Mouse (Mus musculus) kidney, embryonic 14.5 days (tissue): ENCODE measurements around the gene Icam4. TPM values are rescaled to one million over a fixed set of nuclear protein-coding genes. Genes with fewer than 3 reads are reported as not detected.
"Not testable (repeated sequence)": the region's sequence is repeated elsewhere in the genome, so short reads cannot be mapped to it uniquely, and the experiment has no call there.

Source experiments
- ATAC-seq: fragments of 200-750 bp; cut with Nextera tagmentation; 2 replicates; pipeline ENCODE4 v1.8.0; 2017; ENCODE audit warnings: moderate number of reproducible peaks, mild to moderate bottlenecking, moderate TSS enrichment, moderate library complexity; ENCODE audit not compliant: low FRiP score, low TSS enrichment
- H3K27ac ChIP-seq: fragments of 300-500 bp; sonication (generic); 2 replicates; pipeline ENCODE4 v1.5.1; 2014; ENCODE audit warnings: low read depth, mild to moderate bottlenecking, low read length, moderate library complexity, mixed read lengths
- H3K27me3 ChIP-seq: fragments of 300-500 bp; sonication (generic); 2 replicates; pipeline ENCODE4 v1.6.1; 2014; ENCODE audit warnings: mild to moderate bottlenecking, low read length; ENCODE audit not compliant: control insufficient read depth, insufficient read depth
- H3K36me3 ChIP-seq: fragments of 300-500 bp; sonication (generic); 2 replicates; pipeline ENCODE4 v1.6.1; 2014; ENCODE audit warnings: low read length, mixed read lengths; ENCODE audit not compliant: control insufficient read depth, insufficient read depth
- H3K4me1 ChIP-seq: fragments of 300-500 bp; sonication (generic); 2 replicates; pipeline ENCODE4 v1.6.1; 2014; ENCODE audit warnings: low read length, mixed read lengths; ENCODE audit not compliant: control insufficient read depth, insufficient read depth
- H3K4me2 ChIP-seq: fragments of 300-500 bp; sonication (generic); replicated peaks from 2 replicates; pipeline ENCODE4 v1.6.1; 2014; ENCODE audit warnings: low read depth, mild to moderate bottlenecking, low read length
- H3K4me3 ChIP-seq: fragments of 300-500 bp; sonication (generic); 2 replicates; pipeline ENCODE4 v1.5.1; 2014; ENCODE audit warnings: mild to moderate bottlenecking, low read length
- H3K9ac ChIP-seq: fragments of 300-500 bp; sonication (generic); 2 replicates; pipeline ENCODE4 v1.6.1; 2014; ENCODE audit warnings: low read depth, mild to moderate bottlenecking, low read length, moderate library complexity
- H3K9me3 ChIP-seq: fragments of 300-500 bp; sonication (generic); 2 replicates; pipeline ENCODE4 v1.6.1; 2016; ENCODE audit warnings: low read length; ENCODE audit not compliant: control insufficient read depth
- WGBS: fragments of 180-500 bp; shearing (Covaris S2); extraction: QIAGEN DNeasy Blood & Tissue Kit; methylation state at CpG from one replicate; pipeline ENCODE4 v1.1.7; 2014; 5-methylcytosine and 5-hydroxymethylcytosine counted together
- polyA plus RNA-seq: library from polyadenylated mRNA; unstranded; fragments of >200 nt; fragmentation: Nextera tagmentation; extraction: Ambion mirVana; gene quantifications from 2 replicates; pipeline ENCODE4 v1.2.1, GENCODE M21; 2014

Gene Icam4
- polyA plus RNA-seq, 1 experiment from 2014 or later: 0.45 TPM

DNA sequence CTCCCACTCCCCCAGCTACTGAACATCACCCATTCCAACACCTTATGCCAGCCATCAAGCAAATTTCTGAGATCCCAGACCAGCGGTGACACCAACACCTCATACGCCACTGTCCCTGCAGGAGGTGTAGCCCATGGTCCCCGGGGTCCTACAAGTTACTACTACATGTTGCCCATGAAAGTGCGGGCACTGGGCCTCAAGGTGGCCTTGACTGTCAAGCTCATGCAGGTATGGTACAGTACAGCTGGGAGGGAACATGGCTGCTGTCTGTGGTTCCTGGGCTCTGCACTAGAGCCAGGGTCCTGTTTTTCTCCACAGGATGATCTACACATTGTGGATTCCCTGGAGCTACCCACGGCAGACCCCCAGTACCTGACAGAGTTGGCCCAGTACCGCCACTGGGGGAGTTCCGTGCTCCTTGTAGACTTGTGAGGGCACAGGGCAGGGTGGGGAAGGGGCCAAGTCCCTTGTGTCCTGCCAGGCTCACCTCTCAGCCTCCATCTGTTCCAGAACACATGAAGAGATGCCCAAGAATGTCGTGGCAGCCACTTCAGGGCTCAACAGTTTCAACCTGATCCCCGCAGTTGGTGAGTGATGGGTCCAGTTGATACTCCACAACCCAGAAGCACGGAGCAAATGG, 21.7 kb upstream of the Icam4 start:
- Histone ChIP-seq H3K9me3 (no peaks in the 10 kb centered on the region), H3K9ac (no peak overlapping the region), H3K27me3 (no peaks in the 10 kb centered on the region), H3K4me2 (no peak overlapping the region), H3K36me3 (peaks cover 37% of the 10 kb centered on the region), H3K4me1 (no peaks in the 10 kb centered on the region), H3K4me3 (no peak overlapping the region), H3K27ac (no peak overlapping the region)
- ATAC-seq: no peak
- WGBS: 92% methylated on average over 10 of the region's 10 CpGs

DNA sequence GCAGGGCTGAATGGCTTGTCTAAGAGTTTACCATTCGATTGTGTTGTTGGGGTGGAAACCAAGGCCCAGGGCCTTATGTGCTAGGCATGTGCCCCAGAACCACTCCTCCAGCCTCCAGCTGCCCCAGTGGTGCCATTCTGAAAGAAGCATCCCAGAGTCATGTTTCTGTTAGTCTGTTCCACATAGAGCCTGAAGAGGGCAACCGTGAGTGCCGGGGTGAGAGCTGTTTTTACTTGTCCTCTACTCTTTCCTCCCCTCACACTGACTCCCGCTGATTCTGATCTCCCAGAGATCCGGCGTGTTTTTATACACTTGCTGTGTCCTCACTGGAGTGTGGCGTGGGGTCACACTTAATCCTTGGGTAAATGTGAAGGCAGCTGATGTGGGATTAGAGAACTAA, 21.2 kb upstream of the Icam4 start:
- 81% methylated on average over 7 of the region's 7 CpGs for WGBS
- no peak overlapping the region for H3K4me2 ChIP-seq

DNA sequence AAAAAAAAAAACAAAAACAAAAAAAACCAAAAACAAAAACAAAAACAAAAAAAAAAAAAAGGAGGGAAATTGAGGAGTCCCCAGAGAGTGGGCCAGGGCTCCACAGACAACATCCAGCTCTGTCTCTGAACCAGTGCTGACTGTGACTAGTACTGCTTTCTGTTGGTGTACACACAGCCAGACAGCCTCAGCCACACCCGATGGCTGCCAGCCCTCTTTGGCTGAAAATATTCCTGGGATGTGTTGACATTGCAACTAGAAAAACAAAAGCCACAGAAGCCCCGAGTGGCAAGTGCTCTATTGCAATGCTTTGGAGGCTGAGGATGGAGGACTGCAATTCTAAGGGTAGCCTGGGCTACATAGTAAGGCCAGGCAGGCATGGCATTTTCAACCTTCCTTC, 18.8 kb upstream of the Icam4 start:
- ATAC-seq: no peak
- no peak overlapping the region for H3K4me2 ChIP-seq
- H3K27me3 ChIP-seq: no peaks in the 10 kb centered on the region
- H3K9me3 ChIP-seq: no peaks in the 10 kb centered on the region
- H3K4me3 ChIP-seq: no peak overlapping the region
- WGBS: 58% methylated on average over 2 of the region's 2 CpGs
- peaks cover 5% of the 10 kb centered on the region; the same call in 1 of the 2 replicates for H3K4me1 ChIP-seq
- H3K27ac ChIP-seq: no peak overlapping the region
- H3K36me3 ChIP-seq: peaks cover 29% of the 10 kb centered on the region
- H3K9ac ChIP-seq: no peak overlapping the region

More for the DNA sequence above, 21.2 kb upstream of the Icam4 start:
- no peak for ATAC-seq
- Histone ChIP-seq H3K36me3 (peaks cover 37% of the 10 kb centered on the region), H3K27ac (no peak overlapping the region), H3K9me3 (no peaks in the 10 kb centered on the region), H3K4me1 (no peaks in the 10 kb centered on the region), H3K27me3 (no peaks in the 10 kb centered on the region), H3K9ac (no peak overlapping the region), H3K4me3 (no peak overlapping the region)

- not testable (repeated sequence) for H3K9me3 ChIP-seq, H3K4me3 ChIP-seq, H3K9ac ChIP-seq, H3K4me2 ChIP-seq, H3K27me3 ChIP-seq, H3K27ac ChIP-seq, ATAC-seq
- Histone ChIP-seq H3K36me3 (peaks cover 27% of the 10 kb centered on the region), H3K4me1 (peaks cover 12% of the 10 kb centered on the region; the same call in 1 of the 2 replicates)
- WGBS: 79% methylated on average over 9 of the region's 9 CpGs
Observed at GRCm38 (mm10) chr9:21010939-21011541, 18.1 kb upstream of the Icam4 start.

DNA sequence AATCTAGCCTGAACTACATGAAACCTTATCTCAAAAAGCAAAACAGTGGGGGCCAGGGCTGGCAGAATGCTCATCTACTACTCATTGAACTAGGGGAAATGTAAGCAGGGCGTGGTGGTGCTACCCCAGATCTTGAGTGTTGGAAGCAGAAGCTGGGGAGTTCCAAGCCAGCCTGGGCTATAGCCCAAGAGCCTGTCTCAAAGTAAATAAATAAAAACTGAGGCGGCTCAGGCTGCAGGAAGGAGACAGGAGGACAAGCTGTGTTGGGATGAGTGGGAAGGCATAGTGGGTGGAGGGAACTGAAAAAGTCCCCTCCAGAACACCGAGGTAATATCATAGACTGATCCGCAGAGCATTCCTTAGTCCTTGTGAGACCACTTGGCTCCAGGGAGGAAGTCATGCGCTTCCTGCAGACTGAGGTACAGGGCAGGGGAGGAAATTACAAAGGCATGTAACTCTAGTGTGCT, 17.3 kb upstream of the Icam4 start:
- Histone ChIP-seq H3K4me1 (peaks cover 14% of the 10 kb centered on the region; the same call in 1 of the 2 replicates), H3K4me3 (no peak overlapping the region), H3K9me3 (no peaks in the 10 kb centered on the region), H3K36me3 (peaks cover 20% of the 10 kb centered on the region), H3K4me2 (no peak overlapping the region), H3K27ac (peak overlapping the region; percentile 2; the same call in 1 of the 2 replicates), H3K9ac (no peak overlapping the region), H3K27me3 (peaks cover 14% of the 10 kb centered on the region)
- 53% methylated on average over 5 of the region's 5 CpGs for WGBS
- no peak for ATAC-seq

- H3K27ac ChIP-seq: peak overlapping the region; percentile 2; the same call in 1 of the 2 replicates
- peaks cover 19% of the 10 kb centered on the region for H3K27me3 ChIP-seq
- H3K4me1 ChIP-seq: peaks cover 14% of the 10 kb centered on the region; the same call in 1 of the 2 replicates
- no peaks in the 10 kb centered on the region for H3K9me3 ChIP-seq
- no peak for ATAC-seq
- no peak overlapping the region for H3K9ac ChIP-seq
- WGBS: 33% methylated on average over 1 of the region's 1 CpGs
- no peak overlapping the region for H3K4me2 ChIP-seq
- peaks cover 17% of the 10 kb centered on the region for H3K36me3 ChIP-seq
- H3K4me3 ChIP-seq: no peak overlapping the region
Observed at GRCm38 (mm10) chr9:21012368-21012767, 16.8 kb upstream of the Icam4 start.

GRCm38 (mm10) chr9:21014691-21015570, 14.2 kb upstream of the Icam4 start:
- ATAC-seq: peak; percentile 56
- Histone ChIP-seq H3K27ac (peak overlapping the region; percentile 1; the same call in 1 of the 2 replicates), H3K9me3 (no peaks in the 10 kb centered on the region), H3K9ac (peak overlapping the region; percentile 44; the same call in 1 of the 2 replicates), H3K36me3 (no peaks in the 10 kb centered on the region), H3K4me3 (peak overlapping the region; percentile 42), H3K27me3 (peaks cover 31% of the 10 kb centered on the region), H3K4me2 (peak overlapping the region; percentile 69), H3K4me1 (peaks cover 14% of the 10 kb centered on the region; the same call in 1 of the 2 replicates)
- WGBS: 1% methylated on average over 29 of the region's 29 CpGs

- H3K27me3 ChIP-seq: peaks cover 31% of the 10 kb centered on the region
- H3K27ac ChIP-seq: peak within 1 kb of the TSS; percentile 1; the same call in 1 of the 2 replicates
- H3K36me3 ChIP-seq: no peaks in the 10 kb centered on the region
- peak within 1 kb of the TSS; percentile 42 for H3K4me3 ChIP-seq
- peaks cover 14% of the 10 kb centered on the region; the same call in 1 of the 2 replicates for H3K4me1 ChIP-seq
- no peaks in the 10 kb centered on the region for H3K9me3 ChIP-seq
- peak within 1 kb of the TSS; percentile 69 for H3K4me2 ChIP-seq
- WGBS: 2% methylated on average over 30 of the region's 30 CpGs
- peak; percentile 43 for ATAC-seq
- H3K9ac ChIP-seq: peak within 1 kb of the TSS; percentile 44
Observed at GRCm38 (mm10) chr9:21015571-21016130, 13.5 kb upstream of the Icam4 start, which contains the start of gene Icam1. TSS of gene Icam1 (plus strand) at chr9:21015985.
